Mouse (Mus musculus) E14TG2a.4 (cell line): Measurements from ENCODE around the gene Hsd11b1.

Experiments used
- CTCF ChIP-seq: conservative IDR thresholded peaks from 2 replicates; pipeline ENCODE4 v1.5.1; 2014; ENCODE audit warnings: low read length
- POU5F1 ChIP-seq: IDR thresholded peaks from 2 replicates; pipeline ENCODE4 v1.6.1; 2014; ENCODE audit warnings: low read length, borderline replicate concordance

DNA sequence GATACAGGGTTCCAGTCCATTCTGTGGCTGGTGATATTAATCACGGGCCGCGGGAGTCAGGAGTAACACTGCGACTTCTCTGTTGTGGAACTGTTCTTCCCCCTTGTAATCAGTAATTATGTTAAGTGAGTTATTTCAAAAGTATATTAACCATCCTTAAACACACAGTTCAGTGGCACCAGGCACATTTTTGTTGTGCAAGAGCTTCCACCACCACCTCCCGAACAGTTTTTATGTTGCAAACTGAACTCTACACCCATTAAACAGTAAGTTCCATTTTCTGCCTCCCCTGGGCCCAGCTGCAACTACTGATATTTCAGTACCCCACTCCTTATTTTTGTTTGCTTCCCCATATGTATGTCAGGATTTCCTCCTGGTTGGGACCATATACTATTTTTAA is 34.3 kb downstream of the Hsd11b1 start:
- TF ChIP-seq CTCF = no peak
- TF ChIP-seq POU5F1 = no peak
